Mouse (Mus musculus): ENCODE data around the gene Olfr525.

Olfr525 gene

GRCm38 (mm10) chr7:140320558-140320957 lies at the start of gene Olfr525:
Gene Olfr525, plus strand, starts transcription at chr7:140320858.
- DNase-seq (ENCODE audit: low read depth, low spot score), result no peak

- DNase-seq (ENCODE audit: low read depth, low spot score), result no peak
Measured at GRCm38 (mm10) chr7:140295746-140296145, 24.9 kb upstream of the Olfr525 start.

- DNase-seq (ENCODE audit: low read depth, low spot score), result no peak
Measured at GRCm38 (mm10) chr7:140296876-140297275, 23.8 kb upstream of the Olfr525 start.

GRCm38 (mm10) chr7:140299416-140299815 lies 21.2 kb upstream of the Olfr525 start:
- no peak for DNase-seq (ENCODE audit: low read depth, low spot score)

- no peak for DNase-seq (ENCODE audit: low read depth, low spot score)
Measured at GRCm38 (mm10) chr7:140319861-140320385, 735 bp upstream of the Olfr525 start.

- no peak for DNase-seq (ENCODE audit: low read depth, low spot score)
Measured at GRCm38 (mm10) chr7:140321135-140321534, 477 bp downstream of the Olfr525 start.

- no peak for DNase-seq (ENCODE audit: low read depth, low spot score)
Measured at GRCm38 (mm10) chr7:140329766-140330304, 9.2 kb downstream of the Olfr525 start.

- DNase-seq (ENCODE audit: low read depth, low spot score), result no peak
Measured at GRCm38 (mm10) chr7:140333717-140334116, 13.1 kb downstream of the Olfr525 start, which contains the start of gene Olfr527. Gene Olfr527, plus strand, starts transcription at chr7:140334017.

- no peak for DNase-seq (ENCODE audit: low read depth, low spot score)
Measured at GRCm38 (mm10) chr7:140361571-140361970, 40.9 kb downstream of the Olfr525 start, which contains the start of gene Olfr60. Gene Olfr60, minus strand, starts transcription at chr7:140361671.

- no peak for DNase-seq (ENCODE audit: low read depth, low spot score)
Measured at GRCm38 (mm10) chr7:140374300-140374699, 53.6 kb downstream of the Olfr525 start.

GRCm38 (mm10) chr7:140376231-140376630 lies 55.6 kb downstream of the Olfr525 start, which contains the start of gene Olfr530:
Gene Olfr530, minus strand, starts transcription at chr7:140376331.
- no peak for DNase-seq (ENCODE audit: low read depth, low spot score)

GRCm38 (mm10) chr7:140376911-140377310 lies 56.3 kb downstream of the Olfr525 start:
- no peak for DNase-seq (ENCODE audit: low read depth, low spot score)

All from skeletal muscle tissue, adult 2 months (tissue).